Mouse (Mus musculus) limb, embryonic 13.5 days (tissue): ENCODE data around the gene Olfr434. TPM values are rescaled to one million over a fixed set of nuclear protein-coding genes. Genes with fewer than 3 reads are reported as not detected.
"Not testable (repeated sequence)": the region's sequence is repeated elsewhere in the genome, so short reads cannot be mapped to it uniquely, and the experiment has no call there.

Source experiments
- ATAC-seq: fragments of 200-750 bp; cut with Nextera tagmentation; 2 replicates; pipeline ENCODE4 v1.8.0; 2017; ENCODE audit warnings: low read depth, moderate number of reproducible peaks, moderate TSS enrichment; ENCODE audit not compliant: low FRiP score
- H3K27ac ChIP-seq: fragments of 300-500 bp; sonication (generic); 2 replicates; pipeline ENCODE4 v1.5.1; 2015; ENCODE audit warnings: inconsistent platforms, mild to moderate bottlenecking, moderate library complexity
- H3K27me3 ChIP-seq: fragments of 300-500 bp; sonication (generic); 2 replicates; pipeline ENCODE4 v1.6.1; 2015; ENCODE audit warnings: mild to moderate bottlenecking, inconsistent platforms
- H3K36me3 ChIP-seq: fragments of 300-500 bp; sonication (generic); 2 replicates; pipeline ENCODE4 v1.6.1; 2015; ENCODE audit warnings: inconsistent platforms, mild to moderate bottlenecking, moderate library complexity
- H3K4me1 ChIP-seq: fragments of 300-500 bp; sonication (generic); 2 replicates; pipeline ENCODE4 v1.6.1; 2015; ENCODE audit warnings: inconsistent platforms
- H3K4me2 ChIP-seq: fragments of 300-500 bp; sonication (generic); replicated peaks from 2 replicates; pipeline ENCODE4 v1.6.1; 2015; ENCODE audit warnings: inconsistent platforms, mild to moderate bottlenecking, moderate library complexity
- H3K4me3 ChIP-seq: fragments of 300-500 bp; sonication (generic); 2 replicates; pipeline ENCODE4 v1.5.1; 2015; ENCODE audit warnings: moderate library complexity, mild to moderate bottlenecking, inconsistent platforms
- H3K9ac ChIP-seq: fragments of 300-500 bp; sonication (generic); 2 replicates; pipeline ENCODE4 v1.6.1; 2015; ENCODE audit warnings: mild to moderate bottlenecking, inconsistent platforms
- H3K9me3 ChIP-seq: fragments of 300-500 bp; sonication (generic); 2 replicates; pipeline ENCODE4 v1.6.1; 2016; ENCODE audit warnings: inconsistent platforms
- WGBS: fragments of 180-500 bp; shearing (Covaris S2); methylation state at CpG from one replicate; pipeline ENCODE4 v1.1.7; 2015; 5-methylcytosine and 5-hydroxymethylcytosine counted together
- polyA plus RNA-seq: library from polyadenylated mRNA; unstranded; fragments of >200 nt; fragmentation: Nextera tagmentation; extraction: Ambion mirVana; gene quantifications from 2 replicates; pipeline ENCODE4 v1.2.1, GENCODE M21; 2015

The Olfr434 gene
- polyA plus RNA-seq: not detected in 2 replicates

DNA sequence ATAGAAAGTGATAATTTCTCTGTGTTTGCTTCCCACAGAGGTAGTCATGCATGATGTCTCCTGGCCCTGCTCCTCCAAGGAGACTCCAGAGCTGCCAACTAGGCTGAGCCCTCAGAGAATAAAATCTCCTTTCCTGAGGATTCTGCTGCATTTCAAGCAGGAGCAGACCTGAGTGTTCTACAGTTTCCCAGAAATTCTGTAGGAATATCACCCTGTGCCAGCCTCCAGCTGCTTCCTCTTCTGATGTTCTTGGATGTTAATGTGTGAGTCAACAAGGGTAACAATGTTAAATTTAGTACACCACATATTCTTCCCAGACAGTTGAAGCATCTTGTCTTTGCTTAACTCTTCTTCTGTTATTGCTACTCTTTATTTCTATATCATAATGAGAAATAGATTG is at the start of gene Olfr434:
Gene Olfr434, plus strand, starts transcription at position 149 of the 400 bp plus-strand sequence.
- not testable (repeated sequence) for H3K9ac ChIP-seq, H3K4me2 ChIP-seq, ATAC-seq, H3K36me3 ChIP-seq, H3K27ac ChIP-seq, H3K4me3 ChIP-seq, H3K27me3 ChIP-seq, H3K9me3 ChIP-seq, H3K4me1 ChIP-seq

DNA sequence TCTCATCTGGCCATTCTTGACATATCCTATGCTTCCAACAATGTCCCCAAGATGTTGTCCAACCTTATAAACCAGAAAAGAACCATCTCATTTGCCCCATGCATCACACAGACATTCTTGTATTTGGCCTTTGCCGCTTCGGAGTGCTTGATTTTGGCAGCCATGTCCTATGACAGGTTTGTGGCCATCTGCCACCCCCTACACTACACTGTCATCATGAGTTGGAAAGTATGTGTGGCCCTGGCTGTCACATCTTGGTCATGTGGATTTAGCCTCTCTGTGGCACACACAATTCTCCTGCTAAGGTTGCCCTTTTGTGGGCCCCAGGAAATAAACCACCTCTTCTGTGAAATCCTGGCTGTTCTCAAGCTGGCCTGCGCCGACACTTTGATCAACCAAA is 45.6 kb upstream of the Olfr434 start:
- no peak for ATAC-seq
- H3K27ac ChIP-seq: no peak overlapping the region
- H3K4me2 ChIP-seq: no peak overlapping the region
- no peaks in the 10 kb centered on the region for H3K9me3 ChIP-seq
- H3K4me1 ChIP-seq: no peaks in the 10 kb centered on the region
- H3K4me3 ChIP-seq: no peak overlapping the region
- H3K27me3 ChIP-seq: no peaks in the 10 kb centered on the region
- WGBS: over 99% methylated on average over 4 of the region's 4 CpGs
- no peak overlapping the region for H3K9ac ChIP-seq
- no peaks in the 10 kb centered on the region for H3K36me3 ChIP-seq

DNA sequence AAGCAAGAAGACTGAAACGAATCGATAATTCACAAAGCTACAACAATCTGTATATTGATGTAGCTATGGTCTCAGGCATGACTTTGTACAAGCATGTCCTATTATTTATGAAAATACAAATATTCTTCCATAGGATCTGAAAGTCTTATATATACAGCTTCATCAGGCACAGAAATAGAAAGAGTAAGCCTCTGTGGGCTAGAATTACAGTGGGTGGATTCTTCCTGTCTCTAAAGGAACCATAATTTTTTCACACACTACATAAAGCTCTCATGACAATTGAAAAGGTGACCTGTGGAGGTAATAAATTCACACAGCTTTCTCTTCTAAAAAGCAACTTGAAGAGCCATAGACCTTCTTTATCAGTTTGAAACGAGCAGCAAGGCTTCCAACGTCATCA is 41.0 kb upstream of the Olfr434 start, which contains the start of gene Olfr13:
Gene Olfr13, plus strand, starts transcription at position 301 of the 400 bp plus-strand sequence.
- no peaks in the 10 kb centered on the region for H3K9me3 ChIP-seq
- no peak within 1 kb of the TSS for H3K27ac ChIP-seq
- ATAC-seq: no peak
- WGBS: 69% methylated on average over 4 of the region's 4 CpGs
- no peak within 1 kb of the TSS for H3K9ac ChIP-seq
- H3K36me3 ChIP-seq: no peaks in the 10 kb centered on the region
- H3K4me1 ChIP-seq: no peaks in the 10 kb centered on the region
- no peaks in the 10 kb centered on the region for H3K27me3 ChIP-seq
- H3K4me3 ChIP-seq: no peak within 1 kb of the TSS
- no peak within 1 kb of the TSS for H3K4me2 ChIP-seq

DNA sequence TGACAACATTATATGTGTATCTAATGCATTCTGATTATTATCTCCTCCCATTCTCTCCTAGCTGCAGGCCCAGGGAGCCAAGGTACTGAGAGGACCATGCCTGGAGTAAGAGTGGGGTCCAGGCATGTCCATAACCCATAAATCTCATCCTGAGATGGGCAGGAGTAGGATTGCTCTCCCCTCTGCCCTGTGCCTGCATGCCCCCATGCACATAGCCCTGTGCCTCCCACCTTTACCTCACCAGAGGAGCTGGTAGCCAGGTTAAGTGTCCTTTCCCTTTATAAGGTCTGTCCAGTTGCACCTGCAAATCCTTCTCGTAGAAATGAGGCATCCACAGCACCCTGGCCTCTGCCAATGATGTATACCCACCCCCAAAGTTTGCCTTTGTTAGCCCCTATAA is 34.7 kb upstream of the Olfr434 start:
- WGBS: 59% methylated on average over 1 of the region's 1 CpGs
- ATAC-seq: no peak
- no peak overlapping the region for H3K4me3 ChIP-seq

DNA sequence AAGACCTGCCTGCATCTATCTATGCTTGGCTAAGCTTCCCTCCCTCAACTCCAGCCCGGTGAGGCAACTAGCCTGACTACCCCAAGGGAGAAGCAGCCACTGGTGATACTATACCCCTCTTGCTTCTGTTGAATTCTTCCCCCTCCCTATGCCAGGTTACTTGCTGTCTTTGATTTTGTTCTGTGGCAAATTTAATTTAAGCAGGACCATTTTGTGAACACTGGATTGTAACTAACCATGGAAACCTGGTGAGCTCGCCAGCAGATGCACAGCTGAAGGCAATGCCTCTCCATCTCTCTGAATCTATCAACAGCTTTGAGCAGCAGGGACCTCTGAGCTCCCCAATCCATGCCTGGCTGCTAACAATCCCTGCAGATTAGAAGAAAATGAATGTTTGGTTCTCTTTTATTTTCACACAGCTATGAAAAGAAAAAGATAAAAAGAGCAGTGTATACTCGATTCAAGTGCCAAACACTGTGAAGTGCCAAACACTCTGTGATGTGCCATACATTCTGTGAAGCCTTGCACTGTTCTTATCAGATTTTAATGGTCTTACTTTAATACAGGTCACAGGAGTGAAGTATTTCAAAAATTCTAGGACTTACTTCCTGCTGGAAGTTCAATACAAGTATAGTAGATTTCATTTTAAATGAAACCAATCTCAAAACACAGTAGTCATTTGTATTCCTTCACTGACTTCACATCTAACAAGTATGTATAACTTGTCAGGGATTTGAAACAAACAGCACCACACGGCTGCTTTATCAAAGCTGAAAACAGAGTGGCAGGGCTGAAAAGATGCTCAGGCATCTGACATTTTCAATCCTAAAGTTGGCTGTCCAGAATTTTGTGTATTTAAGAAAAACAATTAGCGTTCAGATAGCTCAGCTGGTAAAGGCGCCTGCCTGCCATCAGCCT is 34.0 kb upstream of the Olfr434 start:
- ATAC-seq: no peak
- no peak overlapping the region for H3K9ac ChIP-seq
- H3K27me3 ChIP-seq: no peaks in the 10 kb centered on the region
- H3K4me2 ChIP-seq: no peak overlapping the region
- no peaks in the 10 kb centered on the region for H3K9me3 ChIP-seq
- H3K27ac ChIP-seq: no peak overlapping the region
- WGBS: 70% methylated on average over 6 of the region's 6 CpGs
- no peaks in the 10 kb centered on the region for H3K36me3 ChIP-seq
- H3K4me1 ChIP-seq: no peaks in the 10 kb centered on the region
- H3K4me3 ChIP-seq: no peak overlapping the region

More for the DNA sequence above, 34.7 kb upstream of the Olfr434 start:
- Histone ChIP-seq H3K9ac (no peak overlapping the region), H3K27ac (no peak overlapping the region), H3K4me1 (no peaks in the 10 kb centered on the region), H3K4me2 (no peak overlapping the region), H3K9me3 (no peaks in the 10 kb centered on the region), H3K36me3 (no peaks in the 10 kb centered on the region), H3K27me3 (no peaks in the 10 kb centered on the region)

DNA sequence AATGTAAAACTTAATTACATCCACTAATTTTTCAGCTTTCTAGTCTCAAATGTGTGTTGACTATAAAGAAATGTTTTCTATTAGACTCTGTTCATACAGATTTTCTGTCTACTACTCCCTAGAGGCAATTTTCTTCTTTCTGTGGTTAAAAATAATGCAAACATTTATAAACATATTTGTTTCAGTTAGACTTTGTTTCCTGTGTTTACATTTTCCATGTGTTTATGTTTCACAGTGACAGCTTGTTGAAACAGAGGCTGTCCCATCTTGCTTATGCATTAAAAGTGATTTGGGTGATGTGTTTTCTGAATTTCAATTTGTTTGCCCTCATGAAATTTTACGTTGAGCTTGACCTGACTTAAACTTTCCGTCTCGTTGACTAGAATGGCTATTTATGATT is 21.8 kb upstream of the Olfr434 start:
- H3K9me3 ChIP-seq: no peaks in the 10 kb centered on the region
- H3K36me3 ChIP-seq: no peaks in the 10 kb centered on the region
- H3K27me3 ChIP-seq: no peaks in the 10 kb centered on the region
- no peak overlapping the region for H3K9ac ChIP-seq
- H3K4me2 ChIP-seq: no peak overlapping the region
- no peak overlapping the region for H3K4me3 ChIP-seq
- no peaks in the 10 kb centered on the region for H3K4me1 ChIP-seq
- no peak for ATAC-seq
- WGBS: 81% methylated on average over 3 of the region's 3 CpGs
- H3K27ac ChIP-seq: no peak overlapping the region

DNA sequence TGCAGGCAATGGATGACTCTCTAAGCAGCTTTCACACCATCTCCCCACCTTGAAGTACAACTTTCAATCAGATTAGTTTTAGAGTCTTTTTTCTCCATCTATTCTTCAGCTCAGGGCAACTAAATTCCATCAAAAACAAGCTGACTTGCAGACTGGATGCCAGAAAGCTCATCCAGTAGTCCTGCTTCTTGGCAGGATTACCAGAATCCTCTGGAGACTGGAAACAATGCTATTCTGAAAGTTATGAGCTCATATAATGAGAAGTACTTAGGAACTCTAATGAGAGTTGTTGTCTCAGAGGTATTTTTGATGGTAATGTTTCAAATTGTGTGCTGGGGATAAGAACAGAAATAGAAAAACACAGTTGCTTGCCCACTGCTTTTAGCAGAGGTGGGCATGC is 16.0 kb upstream of the Olfr434 start, which contains the start of gene Olfr435:
Gene Olfr435, plus strand, starts transcription at position 366 of the 400 bp plus-strand sequence.
- ATAC-seq: no peak
- H3K4me3 ChIP-seq: no peak within 1 kb of the TSS
- no peaks in the 10 kb centered on the region for H3K27me3 ChIP-seq
- H3K9me3 ChIP-seq: no peaks in the 10 kb centered on the region
- no peak within 1 kb of the TSS for H3K27ac ChIP-seq
- H3K9ac ChIP-seq: no peak within 1 kb of the TSS
- no peaks in the 10 kb centered on the region for H3K4me1 ChIP-seq
- H3K4me2 ChIP-seq: no peak within 1 kb of the TSS
- no peaks in the 10 kb centered on the region for H3K36me3 ChIP-seq

DNA sequence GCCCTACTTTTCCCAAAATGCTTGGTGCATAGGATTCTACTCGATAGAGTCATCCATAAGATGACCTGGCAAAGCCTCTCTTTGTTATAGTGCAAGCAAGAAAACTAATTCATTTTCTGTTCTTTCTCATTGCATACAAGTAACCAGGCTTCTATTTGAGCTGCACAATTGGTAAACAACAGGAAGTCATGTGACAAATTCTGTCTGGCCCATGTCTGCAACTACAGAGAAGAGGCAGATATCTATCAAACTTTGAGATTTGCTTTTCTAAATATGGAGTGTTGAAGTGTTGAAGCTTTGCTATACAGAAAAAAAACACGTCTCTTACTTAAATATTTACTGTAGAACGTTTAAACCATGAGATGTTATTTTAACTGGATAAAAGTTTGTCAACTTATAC is 14.7 kb upstream of the Olfr434 start:
- no peaks in the 10 kb centered on the region for H3K27me3 ChIP-seq
- no peak overlapping the region for H3K4me3 ChIP-seq
- H3K4me2 ChIP-seq: no peak overlapping the region
- H3K9ac ChIP-seq: no peak overlapping the region
- H3K36me3 ChIP-seq: no peaks in the 10 kb centered on the region
- H3K27ac ChIP-seq: no peak overlapping the region
- no peaks in the 10 kb centered on the region for H3K4me1 ChIP-seq
- no peaks in the 10 kb centered on the region for H3K9me3 ChIP-seq
- 87% methylated on average over 3 of the region's 3 CpGs for WGBS
- ATAC-seq: no peak

DNA sequence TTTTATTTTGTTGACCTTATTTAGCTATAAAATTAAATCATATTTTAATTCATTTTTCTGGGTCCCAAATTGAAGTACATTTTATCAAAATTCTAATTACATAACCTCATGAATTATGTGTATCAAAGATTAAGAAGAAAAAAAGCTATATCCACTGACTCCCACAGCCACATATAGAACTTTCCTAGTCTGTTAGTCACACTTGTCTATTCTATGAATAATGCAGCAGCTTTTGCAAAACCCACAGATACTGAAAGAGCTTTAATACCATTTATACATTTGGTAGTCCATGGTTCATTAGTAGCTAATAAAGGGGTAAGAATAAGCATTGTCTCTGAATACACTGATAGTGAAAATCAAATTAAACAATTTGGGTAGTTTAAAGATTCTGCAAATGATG is 10.0 kb upstream of the Olfr434 start:
- Histone ChIP-seq H3K4me1 (no peaks in the 10 kb centered on the region), H3K9me3 (no peaks in the 10 kb centered on the region), H3K4me3 (no peak overlapping the region), H3K27me3 (no peaks in the 10 kb centered on the region), H3K4me2 (no peak overlapping the region), H3K27ac (no peak overlapping the region), H3K36me3 (no peaks in the 10 kb centered on the region), H3K9ac (no peak overlapping the region)
- no peak for ATAC-seq

DNA sequence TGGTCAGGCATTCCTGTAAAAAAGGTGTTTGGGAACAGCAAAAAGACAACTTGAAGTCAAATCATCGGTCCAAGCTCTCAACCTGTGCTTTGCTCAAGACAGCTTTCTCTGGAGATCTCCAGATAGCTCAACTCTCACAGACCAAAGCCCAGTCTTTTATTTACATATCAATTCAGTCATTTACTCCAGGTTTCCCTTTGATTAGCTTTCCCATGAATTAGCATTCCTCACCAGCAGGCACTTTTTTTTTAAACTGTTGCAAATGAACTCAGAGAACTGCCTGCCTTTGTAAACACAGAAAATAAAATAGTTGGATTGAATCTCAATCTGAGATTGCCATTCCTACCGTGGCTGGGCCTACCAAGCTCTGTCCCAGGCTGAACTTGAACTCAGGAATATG is 7.5 kb upstream of the Olfr434 start:
- Histone ChIP-seq H3K4me3 (no peak overlapping the region), H3K9ac (no peak overlapping the region), H3K27me3 (no peaks in the 10 kb centered on the region), H3K4me1 (no peaks in the 10 kb centered on the region), H3K27ac (no peak overlapping the region), H3K4me2 (no peak overlapping the region), H3K36me3 (no peaks in the 10 kb centered on the region), H3K9me3 (no peaks in the 10 kb centered on the region)
- ATAC-seq: no peak
- 36% methylated on average over 2 of the region's 2 CpGs for WGBS

DNA sequence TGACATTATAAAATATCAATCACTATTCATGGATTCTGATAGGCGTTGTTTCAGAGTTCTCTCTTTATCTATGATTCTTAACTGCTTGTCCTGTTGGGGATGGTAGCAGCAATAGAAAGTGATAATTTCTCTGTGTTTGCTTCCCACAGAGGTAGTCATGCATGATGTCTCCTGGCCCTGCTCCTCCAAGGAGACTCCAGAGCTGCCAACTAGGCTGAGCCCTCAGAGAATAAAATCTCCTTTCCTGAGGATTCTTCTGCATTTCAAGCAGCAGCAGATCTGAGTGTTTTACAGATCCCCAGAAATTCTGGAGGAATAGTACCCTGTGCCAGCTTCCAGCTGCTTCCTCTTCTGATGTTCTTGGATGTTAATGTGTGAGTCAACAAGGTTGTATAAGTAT is 18.4 kb downstream of the Olfr434 start, which contains the start of gene Olfr47:
Gene Olfr47, plus strand, starts transcription at position 275 of the 400 bp plus-strand sequence.
- 78% methylated on average over 1 of the region's 1 CpGs for WGBS
- H3K9me3 ChIP-seq, H3K4me3 ChIP-seq, H3K4me2 ChIP-seq, H3K36me3 ChIP-seq, H3K9ac ChIP-seq, H3K27ac ChIP-seq, H3K4me1 ChIP-seq, H3K27me3 ChIP-seq, ATAC-seq: not testable (repeated sequence)

DNA sequence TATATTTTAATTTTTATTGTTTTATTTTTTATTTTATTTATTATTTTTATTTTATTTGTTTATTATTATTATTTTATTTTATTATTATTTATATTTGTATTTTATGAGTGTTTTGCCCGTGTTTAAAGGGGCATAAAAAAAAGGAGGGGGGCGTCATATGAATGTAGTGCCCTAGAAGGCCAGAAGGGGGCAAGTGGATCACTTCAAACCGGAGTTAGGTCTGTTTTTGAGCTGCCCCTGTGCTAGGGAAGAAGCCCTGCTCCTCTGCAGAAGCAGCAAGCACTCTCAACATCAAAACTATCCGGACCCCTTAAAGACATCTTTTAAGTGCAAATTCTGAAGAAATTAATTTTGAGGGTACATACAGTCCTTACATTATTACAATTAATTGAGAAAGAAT is 29.2 kb downstream of the Olfr434 start:
- Histone ChIP-seq H3K36me3 (no peaks in the 10 kb centered on the region), H3K4me1 (no peaks in the 10 kb centered on the region), H3K9me3 (no peaks in the 10 kb centered on the region), H3K27ac (no peak overlapping the region), H3K4me3 (no peak overlapping the region), H3K27me3 (no peaks in the 10 kb centered on the region), H3K4me2 (no peak overlapping the region), H3K9ac (no peak overlapping the region)
- ATAC-seq: no peak
- WGBS: 9% methylated on average over 4 of the region's 4 CpGs

DNA sequence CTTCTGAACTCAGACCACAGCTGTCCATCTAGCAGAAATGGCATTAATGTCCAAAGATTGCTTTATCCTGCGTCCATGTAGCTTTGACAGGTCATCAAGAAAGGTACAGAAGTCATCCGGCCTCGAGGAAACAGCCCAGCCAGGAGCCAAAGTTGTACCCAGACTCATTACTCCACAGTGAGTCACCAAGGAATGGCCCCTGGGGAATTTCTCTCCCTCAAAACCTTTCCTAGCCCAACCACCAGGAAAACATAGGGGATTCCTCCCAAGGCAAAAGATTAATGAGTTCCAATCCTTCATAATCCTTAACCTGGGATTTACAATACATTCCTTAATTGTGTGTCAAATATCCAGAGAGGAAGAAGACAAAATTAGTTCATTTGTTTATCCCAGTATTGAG is 34.6 kb downstream of the Olfr434 start:
- ATAC-seq: no peak
- H3K9me3 ChIP-seq: no peaks in the 10 kb centered on the region

More for the DNA sequence above, 34.6 kb downstream of the Olfr434 start:
- WGBS: 65% methylated on average over 3 of the region's 3 CpGs
- Histone ChIP-seq H3K27ac (no peak overlapping the region), H3K9ac (no peak overlapping the region), H3K4me1 (no peaks in the 10 kb centered on the region), H3K4me3 (no peak overlapping the region), H3K27me3 (no peaks in the 10 kb centered on the region), H3K36me3 (no peaks in the 10 kb centered on the region), H3K4me2 (no peak overlapping the region)
